Mouse (Mus musculus): ENCODE measurements around the gene Dmap1. TPM values are rescaled to one million over a fixed set of nuclear protein-coding genes. Genes with fewer than 3 reads are reported as not detected.

The Dmap1 gene
- polyA plus RNA-seq, 1 experiment from 2014 or later, result 56.1 TPM

- Histone ChIP-seq H3K4me3 (ENCODE audit: low read length) (no peak overlapping the region), H3K9ac (ENCODE audit: low read length) (no peak overlapping the region), H3K9me3 (ENCODE audit: control insufficient read depth, low read length) (no peaks in the 10 kb centered on the region), H3K36me3 (ENCODE audit: control insufficient read depth, insufficient read depth, low read length) (no peaks in the 10 kb centered on the region; the same call in 1 of the 2 replicates), H3K4me2 (ENCODE audit: low read depth, low read length) (no peak overlapping the region), H3K4me1 (replicated peaks; ENCODE audit: control insufficient read depth, insufficient read depth, low read length) (no peaks in the 10 kb centered on the region), H3K27ac (ENCODE audit: low read length) (no peak overlapping the region), H3K27me3 (ENCODE audit: control insufficient read depth, insufficient read depth, low read depth, low read length) (no peaks in the 10 kb centered on the region)
- 61% methylated on average over 5 of the region's 5 CpGs for WGBS
- no peak for ATAC-seq (ENCODE audit: low read depth)
Observed at GRCm38 (mm10) chr4:117633527-117633926, 48.5 kb downstream of the Dmap1 start.

DNA sequence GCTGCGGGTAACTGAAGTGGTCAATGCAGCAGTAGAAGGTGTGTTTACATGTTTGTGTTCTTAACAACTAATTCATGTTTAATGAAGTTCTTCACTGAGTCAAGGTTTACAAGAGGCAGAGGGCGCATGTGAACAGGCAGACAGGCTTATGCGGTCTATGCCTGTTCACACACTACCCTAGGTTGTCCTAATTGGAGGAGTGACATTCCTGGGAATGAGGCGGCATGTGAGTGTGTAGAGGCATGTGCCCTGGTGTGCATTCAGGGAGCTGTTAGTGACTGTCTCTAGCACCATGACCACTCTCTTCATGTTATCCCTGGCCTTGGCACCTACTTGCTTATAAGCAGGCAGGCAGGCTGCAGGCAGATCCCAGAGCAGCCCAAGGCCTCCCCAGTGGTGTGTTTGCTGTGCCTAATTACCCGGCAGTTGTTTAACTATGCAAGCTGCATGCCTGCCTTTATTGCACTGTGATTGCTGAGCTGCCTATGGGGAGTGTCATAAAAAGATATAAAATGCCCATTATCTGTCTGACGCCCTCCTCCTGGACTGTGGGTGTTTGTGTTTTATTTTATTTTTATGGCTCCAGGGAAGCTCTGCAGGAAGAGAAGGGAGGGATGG, 51.9 kb downstream of the Dmap1 start:
- Histone ChIP-seq H3K9me3 (ENCODE audit: control insufficient read depth, low read length) (no peaks in the 10 kb centered on the region), H3K36me3 (ENCODE audit: control insufficient read depth, insufficient read depth, low read length) (peaks cover 3% of the 10 kb centered on the region; the same call in 1 of the 2 replicates), H3K4me3 (ENCODE audit: low read length) (no peak overlapping the region), H3K27ac (ENCODE audit: low read length) (no peak overlapping the region), H3K4me1 (replicated peaks; ENCODE audit: control insufficient read depth, insufficient read depth, low read length) (no peaks in the 10 kb centered on the region), H3K4me2 (ENCODE audit: low read depth, low read length) (no peak overlapping the region), H3K27me3 (ENCODE audit: control insufficient read depth, insufficient read depth, low read depth, low read length) (no peaks in the 10 kb centered on the region), H3K9ac (ENCODE audit: low read length) (no peak overlapping the region)
- WGBS, result 66% methylated on average over 6 of the region's 6 CpGs
- no peak for ATAC-seq (ENCODE audit: low read depth)

- H3K9ac ChIP-seq (ENCODE audit: low read length), result no peak overlapping the region
- 46% methylated on average over 1 of the region's 1 CpGs for WGBS
- H3K4me3 ChIP-seq (ENCODE audit: low read length), result no peak overlapping the region
Observed at GRCm38 (mm10) chr4:117628464-117628863, 53.6 kb downstream of the Dmap1 start.

More at GRCm38 (mm10) chr4:117628464-117628863, 53.6 kb downstream of the Dmap1 start:
- H3K4me1 ChIP-seq (replicated peaks; ENCODE audit: control insufficient read depth, insufficient read depth, low read length), result no peaks in the 10 kb centered on the region; the same call in 1 of the 2 replicates
- no peaks in the 10 kb centered on the region for H3K9me3 ChIP-seq (ENCODE audit: control insufficient read depth, low read length)
- peaks cover 3% of the 10 kb centered on the region; the same call in 1 of the 2 replicates for H3K36me3 ChIP-seq (ENCODE audit: control insufficient read depth, insufficient read depth, low read length)
- ATAC-seq (ENCODE audit: low read depth), result no peak
- H3K27me3 ChIP-seq (ENCODE audit: control insufficient read depth, insufficient read depth, low read depth, low read length), result no peaks in the 10 kb centered on the region
- H3K27ac ChIP-seq (ENCODE audit: low read length), result no peak overlapping the region
- H3K4me2 ChIP-seq (ENCODE audit: low read depth, low read length), result no peak overlapping the region

Other genes starting within 250 kb of the Dmap1 start
- 60.6 and 61.5 TPM in 2 replicates for gene Rnf220, start 185.2 kb downstream of the Dmap1 start, polyA plus RNA-seq (2015; fragmentation: Nextera tagmentation; extraction: Ambion mirVana)
- 120 and 127 TPM in 2 replicates for gene Eri3, start 131.9 kb downstream of the Dmap1 start, polyA plus RNA-seq (2015; fragmentation: Nextera tagmentation; extraction: Ambion mirVana)
- gene Gm12845, start 42.1 kb upstream of the Dmap1 start, polyA plus RNA-seq (2015; fragmentation: Nextera tagmentation; extraction: Ambion mirVana), result not detected in 2 replicates
- gene Klf17, start 83.4 kb upstream of the Dmap1 start, polyA plus RNA-seq (2015; fragmentation: Nextera tagmentation; extraction: Ambion mirVana), result not detected in 2 replicates
- 9.1 and 9.2 TPM in 2 replicates for gene Slc6a9, start 152.2 kb upstream of the Dmap1 start, polyA plus RNA-seq (2015; fragmentation: Nextera tagmentation; extraction: Ambion mirVana)
- gene Ccdc24, start 190.3 kb upstream of the Dmap1 start, polyA plus RNA-seq (2015; fragmentation: Nextera tagmentation; extraction: Ambion mirVana), result 2.0 and 3.0 TPM in 2 replicates
- gene B4galt2, start 201.2 kb upstream of the Dmap1 start, polyA plus RNA-seq (2015; fragmentation: Nextera tagmentation; extraction: Ambion mirVana), result 10.6 and 12.0 TPM in 2 replicates
- 180 and 204 TPM in 2 replicates for gene Atp6v0b, start 205.1 kb upstream of the Dmap1 start, polyA plus RNA-seq (2015; fragmentation: Nextera tagmentation; extraction: Ambion mirVana)
- gene Dph2, start 209.8 kb upstream of the Dmap1 start, polyA plus RNA-seq (2015; fragmentation: Nextera tagmentation; extraction: Ambion mirVana), result 16.2 and 17.9 TPM in 2 replicates
- gene Ipo13, start 232.7 kb upstream of the Dmap1 start, polyA plus RNA-seq (2015; fragmentation: Nextera tagmentation; extraction: Ambion mirVana), result 41.5 and 44.4 TPM in 2 replicates
- 3.2 and 3.7 TPM in 2 replicates for gene Artn, start 247.5 kb upstream of the Dmap1 start, polyA plus RNA-seq (2015; fragmentation: Nextera tagmentation; extraction: Ambion mirVana)